Mouse (Mus musculus): ENCODE results near the gene Dnajb11.

DNA sequence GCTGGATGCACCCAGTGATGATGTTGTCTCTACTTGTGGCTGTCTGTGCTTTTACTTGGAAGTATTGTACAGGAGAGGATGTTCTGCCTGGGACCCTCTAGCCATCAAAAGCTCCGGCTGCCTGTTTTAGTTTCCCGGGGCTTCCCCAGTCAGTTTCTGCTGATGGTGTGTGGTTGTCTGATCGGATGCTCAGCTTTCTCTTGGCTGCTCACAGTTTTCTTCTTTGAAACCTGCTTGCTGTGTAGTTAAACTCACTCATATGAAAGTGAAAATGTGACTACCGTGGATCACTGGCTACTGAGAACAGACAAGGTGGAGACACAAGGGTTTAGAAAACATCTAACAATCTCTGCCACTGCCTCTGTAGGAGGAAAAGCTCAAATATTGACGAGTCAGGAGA lies 25.8 kb downstream of the Dnajb11 start:
- TF ChIP-seq POLR2A (IDR thresholded peaks at IDR 0.05; ENCODE audit: extremely low read depth, insufficient read depth, low read length) (no peak), CTCF (IDR thresholded peaks at IDR 0.05; ENCODE audit: low read depth, low read length) (no peak)

Data from liver, adult 2 months (tissue).